Mouse (Mus musculus): ENCODE results near the gene Nmd3. TPM values are rescaled to one million over a fixed set of nuclear protein-coding genes. Genes with fewer than 3 reads are reported as not detected.

The Nmd3 gene
- polyA plus RNA-seq, 2 experiments: 57.5 to 127 TPM

DNA sequence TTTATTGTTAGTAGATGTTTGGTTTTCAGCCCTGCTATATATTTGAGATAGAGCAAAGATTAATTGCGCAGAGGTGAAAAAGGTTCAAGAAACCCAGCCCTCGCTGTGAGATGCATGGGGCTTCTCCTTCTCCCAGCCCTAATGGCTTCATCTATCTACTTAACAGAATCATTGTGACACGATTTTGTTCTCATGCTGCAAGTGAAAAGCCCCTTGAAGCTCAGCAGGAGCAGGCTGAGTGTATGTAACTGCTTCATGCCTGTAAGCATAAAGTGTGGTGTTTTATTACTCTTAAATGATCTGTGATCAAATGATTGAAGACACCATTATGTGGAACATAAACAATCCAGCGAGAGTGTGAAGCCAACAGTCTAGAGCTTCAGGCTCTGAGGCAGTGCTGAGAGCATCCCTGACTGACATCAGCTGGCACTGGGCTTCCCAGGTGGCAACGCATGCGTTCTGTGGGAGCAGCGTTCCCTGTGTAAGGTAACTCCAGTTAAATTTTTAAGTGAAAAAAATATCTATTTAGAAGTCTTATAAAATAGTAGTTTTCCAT lies 79.1 kb downstream of the Nmd3 start:
- Histone ChIP-seq H3K27ac (replicated peaks; ENCODE audit: low read depth, low read length) (no peak overlapping the region), H3K36me3 (ENCODE audit: control insufficient read depth, insufficient read depth, low read length) (no peaks in the 10 kb centered on the region), H3K4me2 (replicated peaks; ENCODE audit: low read depth, low read length, severe bottlenecking) (no peak overlapping the region), H3K4me3 (replicated peaks; ENCODE audit: low read length) (no peak overlapping the region), H3K4me1 (ENCODE audit: control insufficient read depth, insufficient read depth, low read length) (no peaks in the 10 kb centered on the region), H3K27me3 (ENCODE audit: control insufficient read depth, insufficient read depth, low read length) (no peaks in the 10 kb centered on the region), H3K9me3 (ENCODE audit: control insufficient read depth, low read length) (no peaks in the 10 kb centered on the region), H3K9ac (ENCODE audit: low read depth, low read length, severe bottlenecking) (no peak overlapping the region)
- ATAC-seq (ENCODE audit: low FRiP score, low read depth) (no peak), DNase-seq (ENCODE audit: low spot score) (no peak)
- WGBS: 46% methylated on average over 7 of the region's 7 CpGs
- TF ChIP-seq POLR2A (IDR thresholded peaks at IDR 0.05; ENCODE audit: borderline replicate concordance, extremely low read depth, insufficient read depth, insufficient read length): no peak

DNA sequence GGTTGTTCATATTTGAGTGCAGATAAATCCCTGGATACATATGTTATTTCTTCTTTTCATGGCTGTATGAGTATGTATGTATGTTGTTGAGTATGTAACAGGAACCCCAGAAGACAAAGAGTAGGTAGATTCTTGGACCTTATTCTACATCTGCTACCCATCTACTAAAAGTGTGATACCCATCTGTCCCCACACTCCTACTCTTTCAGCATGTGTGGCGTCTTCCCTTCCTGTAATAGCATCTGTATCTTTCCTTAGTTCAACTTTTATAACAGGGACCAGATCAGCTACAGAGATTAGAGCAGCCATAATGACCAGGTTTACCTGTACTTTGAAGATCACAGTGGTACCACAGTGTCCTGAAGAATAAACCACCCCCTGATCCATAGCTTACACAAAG lies 81.4 kb downstream of the Nmd3 start:
- DNase-seq (ENCODE audit: low spot score): no peak
- H3K4me2 ChIP-seq (replicated peaks; ENCODE audit: low read depth, low read length, severe bottlenecking): no peak overlapping the region
- H3K27me3 ChIP-seq (ENCODE audit: control insufficient read depth, insufficient read depth, low read length): no peaks in the 10 kb centered on the region
- no peak for ATAC-seq (ENCODE audit: low FRiP score, low read depth)
- no peak for TF ChIP-seq POLR2A (IDR thresholded peaks at IDR 0.05; ENCODE audit: borderline replicate concordance, extremely low read depth, insufficient read depth, insufficient read length)
- no peak overlapping the region for H3K4me3 ChIP-seq (replicated peaks; ENCODE audit: low read length)
- no peak overlapping the region for H3K27ac ChIP-seq (replicated peaks; ENCODE audit: low read depth, low read length)
- no peaks in the 10 kb centered on the region for H3K9me3 ChIP-seq (ENCODE audit: control insufficient read depth, low read length)
- H3K9ac ChIP-seq (ENCODE audit: low read depth, low read length, severe bottlenecking): no peak overlapping the region
- no peaks in the 10 kb centered on the region for H3K36me3 ChIP-seq (ENCODE audit: control insufficient read depth, insufficient read depth, low read length)
- 65% methylated on average over 1 of the region's 1 CpGs for WGBS
- no peaks in the 10 kb centered on the region for H3K4me1 ChIP-seq (ENCODE audit: control insufficient read depth, insufficient read depth, low read length)

Other genes starting within 250 kb of the Nmd3 start
- 22.3 and 24.3 TPM in 2 replicates for gene B3galnt1, start 123.0 kb upstream of the Nmd3 start, polyA plus RNA-seq (2012; rRNA removed)
- gene B3galnt1, start 123.0 kb upstream of the Nmd3 start, polyA plus RNA-seq (2014; fragmentation: Nextera tagmentation; extraction: Ambion mirVana): 49.6 and 53.7 TPM in 2 replicates
- 0.19 and 0.48 TPM in 2 replicates for gene Sptssb, start 138.0 kb downstream of the Nmd3 start, polyA plus RNA-seq (2012; rRNA removed)
- 0.50 TPM in 1 of 2 replicates, not detected in the other for gene Sptssb, start 138.0 kb downstream of the Nmd3 start, polyA plus RNA-seq (2014; fragmentation: Nextera tagmentation; extraction: Ambion mirVana)